Mouse (Mus musculus) lung, postnatal 0 days (tissue): ENCODE results near the gene Coro1b.

Experiments used
- CTCF ChIP-seq: IDR thresholded peaks from 2 replicates; pipeline ENCODE4 v1.5.1; 2016; ENCODE audit warnings: antibody characterized with exemption, mild to moderate bottlenecking
- EP300 ChIP-seq: IDR thresholded peaks from 2 replicates; pipeline ENCODE4 v1.6.1; 2016; ENCODE audit warnings: antibody characterized with exemption, mild to moderate bottlenecking, control low read depth

GRCm38 (mm10) chr19:4129462-4129861 is 19.0 kb upstream of the Coro1b start:
- no peak for TF ChIP-seq CTCF
- no peak for TF ChIP-seq EP300
